33 mouse cellular contexts compared by ENCODE assay signal in the genomic region with DNA sequence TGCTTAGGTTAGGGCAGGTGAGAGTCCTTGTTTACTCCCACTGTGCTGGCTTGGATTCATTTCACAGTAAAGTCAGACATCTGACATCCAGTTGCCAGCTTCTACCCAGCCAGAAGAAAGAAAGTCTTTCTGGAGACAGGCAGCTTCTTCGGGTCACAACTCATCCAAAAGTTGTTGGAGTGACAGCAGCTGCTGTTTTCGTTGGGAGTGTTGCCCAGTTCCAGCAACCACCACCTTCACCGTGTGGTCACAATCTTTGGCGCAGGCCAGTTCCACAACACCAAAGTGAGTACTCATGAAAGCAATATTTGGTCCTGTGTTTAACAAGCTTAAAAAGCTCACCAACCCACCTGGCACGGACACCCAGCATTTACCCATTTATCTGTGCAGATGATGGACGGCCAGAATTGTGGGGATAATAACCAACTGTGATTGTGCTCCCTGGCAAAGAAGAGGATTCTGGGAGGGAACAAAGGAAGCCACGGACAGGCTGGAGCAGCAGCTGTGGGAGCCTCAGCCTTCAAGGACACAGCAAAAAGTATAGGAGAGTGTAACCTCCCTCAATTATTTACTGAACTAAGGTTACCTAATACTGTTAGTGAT.
DNase-seq lines count a peak whose midpoint lies in the region; ATAC-seq and TF ChIP-seq lines count a peak whose summit lies in the region.
"Had no signal": no experiment of that assay in that cellular context is flagged by ENCODE, and none has a peak within 500 bp of the region (broad histone marks: within the 10 kb centered on the region; RNA-seq: fewer than 3 reads in every experiment).

No protein-coding gene starts in this region.

- no peaks in the 10 kb centered on the region for H3K79me3 ChIP-seq in C2C12 (ENCODE audit: low read depth)

- no peak overlapping the region for H3K9ac ChIP-seq in embryonic facial prominence, embryonic 15.5 days
- H3K9ac ChIP-seq: embryonic facial prominence, embryonic 13.5 days; heart, embryonic 13.5 days; hindbrain, embryonic 14.5 days; limb, embryonic 15.5 days; liver, embryonic 13.5 days; midbrain, embryonic 15.5 days; neural tube, embryonic 12.5 days had no signal

- H3K27ac ChIP-seq in embryonic facial prominence, embryonic 15.5 days (replicated peaks), result no peak overlapping the region
- no peak overlapping the region for H3K27ac ChIP-seq in embryonic facial prominence, embryonic 10.5 days (replicated peaks)
- H3K27ac ChIP-seq: embryonic facial prominence, embryonic 13.5 days; heart, adult 2 months; heart, embryonic 13.5 days; hindbrain, embryonic 14.5 days; limb, embryonic 10.5 days; limb, embryonic 15.5 days; liver, embryonic 13.5 days; macrophage; midbrain, embryonic 15.5 days; neural tube, embryonic 12.5 days had no signal

- ATAC-seq in embryonic facial prominence, embryonic 15.5 days (ENCODE audit: insufficient number of reproducible peaks, low FRiP score, low TSS enrichment, low read depth), result 0 out of 2 replicates have a peak, but pooled peaks have one; percentile 45
- ATAC-seq: intestine, postnatal 0 days; midbrain, embryonic 15.5 days; Patski had no signal

- H3K4me2 ChIP-seq in embryonic facial prominence, embryonic 15.5 days (replicated peaks), result no peak overlapping the region
- H3K4me2 ChIP-seq: embryonic facial prominence, embryonic 13.5 days; heart, embryonic 13.5 days; hindbrain, embryonic 14.5 days; limb, embryonic 15.5 days; liver, embryonic 13.5 days; midbrain, embryonic 15.5 days; neural tube, embryonic 12.5 days had no signal

- H3K79me2 ChIP-seq in C2C12 (ENCODE audit: control insufficient read depth, insufficient read depth), result no peaks in the 10 kb centered on the region

- 61% methylated on average over 7 of the region's 7 CpGs for WGBS in embryonic facial prominence, embryonic 15.5 days
- WGBS in embryonic facial prominence, embryonic 10.5 days, result 82% methylated on average over 7 of the region's 7 CpGs

- H3K4me3 ChIP-seq in embryonic facial prominence, embryonic 15.5 days (replicated peaks), result no peak overlapping the region
- H3K4me3 ChIP-seq in embryonic facial prominence, embryonic 10.5 days, result no peak overlapping the region
- no peak overlapping the region for H3K4me3 ChIP-seq in C2C12 (ENCODE audit: insufficient read depth, poor library complexity, severe bottlenecking)
- H3K4me3 ChIP-seq: embryonic facial prominence, embryonic 13.5 days; erythroblast, embryonic 14.5 days; heart, adult 2 months; heart, embryonic 13.5 days; limb, embryonic 10.5 days; limb, embryonic 15.5 days; liver, embryonic 13.5 days; midbrain, embryonic 15.5 days; neural tube, embryonic 12.5 days had no signal

- intact Hi-C loops in gastrocnemius, postnatal 36 days (cut with DNase I), result no loop called here

- no peak for TF ChIP-seq CTCF in C2C12 (IDR thresholded peaks at IDR 0.05; ENCODE audit: control insufficient read depth, insufficient read depth, insufficient read length)

- peaks cover 4% of the 10 kb centered on the region; the same call in 1 of the 2 replicates for H3K9me3 ChIP-seq in embryonic facial prominence, embryonic 15.5 days (replicated peaks)
- H3K9me3 ChIP-seq in embryonic facial prominence, embryonic 10.5 days, result no peaks in the 10 kb centered on the region
- H3K9me3 ChIP-seq: limb, embryonic 10.5 days; limb, embryonic 15.5 days; liver, embryonic 13.5 days; midbrain, embryonic 15.5 days; neural tube, embryonic 12.5 days had no signal

- H3K4me1 ChIP-seq in embryonic facial prominence, embryonic 15.5 days, result no peaks in the 10 kb centered on the region
- peaks cover 10% of the 10 kb centered on the region; the same call in 1 of the 2 replicates for H3K4me1 ChIP-seq in embryonic facial prominence, embryonic 10.5 days
- H3K4me1 ChIP-seq: heart, embryonic 13.5 days; limb, embryonic 15.5 days; liver, embryonic 13.5 days; neural tube, embryonic 12.5 days had no signal

- H3ac ChIP-seq in C2C12 (ENCODE audit: control insufficient read depth, insufficient read length, low read depth), result no peak overlapping the region

- H3K36me3 ChIP-seq in embryonic facial prominence, embryonic 15.5 days, result no peaks in the 10 kb centered on the region
- no peaks in the 10 kb centered on the region for H3K36me3 ChIP-seq in embryonic facial prominence, embryonic 10.5 days (replicated peaks)
- H3K36me3 ChIP-seq in C2C12 (ENCODE audit: control insufficient read depth, insufficient read depth), result no peaks in the 10 kb centered on the region
- H3K36me3 ChIP-seq: embryonic facial prominence, embryonic 13.5 days; heart, embryonic 13.5 days; limb, embryonic 10.5 days; limb, embryonic 15.5 days; liver, embryonic 13.5 days; midbrain, embryonic 15.5 days; neural tube, embryonic 12.5 days had no signal

- no peak for DNase-seq in embryonic facial prominence, embryonic 10.5 days (ENCODE audit: low spot score)
- peak; percentile 40 for DNase-seq in gastrocnemius, adult 18-20 months (ENCODE audit: low spot score)
- no peak for DNase-seq in gastrocnemius, postnatal 36 days
- DNase-seq in gastrocnemius, postnatal 25 days, result peak; percentile 31
- no peak for DNase-seq in cerebellum, adult 11-12 months
- no peak for DNase-seq in layer of hippocampus, postnatal 10 days (ENCODE audit: low spot score in 2 of 2)
- DNase-seq: adrenal gland, postnatal 10 days; cerebellum, adult 11 months; cerebellum, adult 9-11 months; embryo, embryonic 11 days; heart, adult 2 months; heart, postnatal 10 days; kidney, postnatal 14 days; layer of hippocampus, adult 9-11 months; liver, embryonic 13.5 days; lung, adult 2 months; lung, postnatal 10 days; right cerebral cortex, postnatal 4 days; thymus, adult 2 months; thymus, postnatal 36 days had no signal

- H3K27me3 ChIP-seq in embryonic facial prominence, embryonic 15.5 days, result no peaks in the 10 kb centered on the region
- no peaks in the 10 kb centered on the region for H3K27me3 ChIP-seq in embryonic facial prominence, embryonic 10.5 days (replicated peaks; ENCODE audit: low read depth, poor library complexity, severe bottlenecking)
- no peaks in the 10 kb centered on the region for H3K27me3 ChIP-seq in C2C12 (ENCODE audit: control insufficient read depth, insufficient read depth, insufficient read length)
- H3K27me3 ChIP-seq: embryonic facial prominence, embryonic 13.5 days; heart, embryonic 13.5 days; limb, embryonic 15.5 days; liver, embryonic 13.5 days; midbrain, embryonic 15.5 days; neural tube, embryonic 12.5 days; Patski had no signal

TF ChIP-seq in C2C12, 6 proteins besides CTCF, POLR2A, EP300 and RAD21:
- peak; percentile 36 for TF ChIP-seq MYOD1 (IDR thresholded peaks at IDR 0.05; ENCODE audit: control insufficient read depth, insufficient read length, low read depth)
- no peak for TF ChIP-seq CEBPB (IDR thresholded peaks at IDR 0.05; ENCODE audit: low read depth)
- no peak for TF ChIP-seq FOSL1 (IDR thresholded peaks at IDR 0.05; ENCODE audit: insufficient read depth, low read length, poor library complexity, severe bottlenecking)
- TF ChIP-seq MAX (IDR thresholded peaks at IDR 0.05), result no peak

Comparison
In these comparisons a context has a peak if more than half of its experiments do, and no peak if none do; other contexts are left out.
1. DNase-seq: peak in gastrocnemius, adult 18-20 months (single experiment) and gastrocnemius, postnatal 25 days (single experiment); none in embryonic facial prominence, embryonic 10.5 days (single experiment), gastrocnemius, postnatal 36 days (0 of 2), cerebellum, adult 11-12 months (single experiment) and layer of hippocampus, postnatal 10 days (0 of 2).